Mouse (Mus musculus): ENCODE results near the gene Toporsl. TPM values are rescaled to one million over a fixed set of nuclear protein-coding genes. Genes with fewer than 3 reads are reported as not detected.

Toporsl gene
- polyA plus RNA-seq, 1 experiment from 2014 or later = not detected

GRCm38 (mm10) chr4:52661311-52661710 is 65.2 kb downstream of the Toporsl start:
- Histone ChIP-seq H3K27me3 (replicated peaks) (no peaks in the 10 kb centered on the region), H3K4me1 (no peaks in the 10 kb centered on the region), H3K4me2 (0 out of 2 replicates have a peak overlapping the region, but pooled peaks have one; percentile 10), H3K9ac (no peak overlapping the region), H3K4me3 (no peak overlapping the region), H3K27ac (no peak overlapping the region), H3K9me3 (no peaks in the 10 kb centered on the region), H3K36me3 (replicated peaks) (no peaks in the 10 kb centered on the region)
- 49% methylated on average over 5 of the region's 5 CpGs for WGBS
- no peak for ATAC-seq (replicated peaks)

Other genes with a start within 250 kb of the Toporsl start
- 46.7 and 52.7 TPM in 2 replicates for gene Smc2, start 157.0 kb upstream of the Toporsl start, polyA plus RNA-seq (2015; fragmentation: Nextera tagmentation; extraction: Ambion mirVana)
- 1.9 and 2.1 TPM in 2 replicates for gene Vma21-ps, start 99.0 kb upstream of the Toporsl start, polyA plus RNA-seq (2015; fragmentation: Nextera tagmentation; extraction: Ambion mirVana)
- gene Olfr275, start 218.3 kb downstream of the Toporsl start, polyA plus RNA-seq (2015; fragmentation: Nextera tagmentation; extraction: Ambion mirVana) = not detected in 2 replicates

Data from midbrain, embryonic 15.5 days (tissue).